Mouse (Mus musculus) central nervous system, embryonic 18 days (tissue): ENCODE data around the gene Hccs. TPM values are rescaled to one million over a fixed set of nuclear protein-coding genes. Genes with fewer than 3 reads are reported as not detected.

Experiments used
- polyA plus RNA-seq: library from polyadenylated mRNA; depleted of rRNA; stranded (reverse); fragments of >200 nt; gene quantifications from 2 replicates; pipeline ENCODE4 v1.2.3, GENCODE M21; 2012; rRNA removed

Hccs gene
- polyA plus RNA-seq, result 20.6 and 22.3 TPM in 2 replicates

GRCm38 (mm10) chrX:169319945-169320667 is at the start of gene Hccs:
Gene Hccs, minus strand, starts transcription at chrX:169320372.

Other genes with a start within 250 kb of the Hccs start
- gene Amelx, start 133.2 kb downstream of the Hccs start, polyA plus RNA-seq, result 0.44 and 0.85 TPM in 2 replicates